Mouse (Mus musculus): Measurements from ENCODE around the gene Akain1.

Gene Akain1

GRCm38 (mm10) chr17:69477526-69477925, 38.4 kb downstream of the Akain1 start:
- in situ Hi-C loops (cut with MboI, MseI), result no loop called here

DNA sequence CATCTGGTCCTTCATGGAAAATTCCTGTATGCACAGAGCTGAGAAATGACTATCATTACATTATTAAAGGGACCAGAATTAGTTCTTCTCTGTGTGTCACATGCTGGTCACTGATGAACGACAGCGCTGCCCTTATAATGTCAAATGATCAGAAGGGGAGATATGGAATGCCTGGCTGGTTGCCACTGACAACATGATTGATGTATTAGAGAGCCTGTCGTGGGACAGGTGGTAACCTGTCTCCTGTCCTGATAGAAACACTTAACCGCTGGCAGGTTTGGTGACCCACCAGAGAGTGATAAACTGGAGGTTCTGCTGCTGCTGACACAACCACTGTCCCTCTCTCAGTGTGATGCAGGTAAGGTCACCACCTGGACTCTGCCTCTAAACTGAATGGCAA, 40.1 kb downstream of the Akain1 start:
- in situ Hi-C loops (cut with MboI, MseI), result no loop called here

DNA sequence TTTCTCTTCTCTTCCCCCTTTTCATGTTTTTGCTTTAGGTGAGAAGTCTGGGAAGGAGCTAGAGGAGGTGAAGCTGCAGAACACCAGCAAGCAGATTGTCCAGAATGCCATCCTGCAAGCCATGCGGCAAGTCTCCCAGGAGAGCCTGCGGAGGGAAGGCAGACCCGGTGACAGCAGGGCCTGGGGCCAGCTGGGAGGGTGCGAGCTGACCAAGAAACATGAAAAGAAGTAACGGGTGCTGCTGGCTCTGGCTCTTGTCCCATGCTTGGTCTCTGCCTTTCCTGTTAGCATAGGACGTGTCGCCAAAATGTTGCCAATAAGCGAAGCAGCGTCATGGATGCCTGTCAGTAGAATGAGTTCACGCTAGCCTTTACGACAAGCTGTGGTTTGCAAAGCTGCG, 48.0 kb downstream of the Akain1 start:
- in situ Hi-C loops (cut with MboI, MseI), result no loop called here

DNA sequence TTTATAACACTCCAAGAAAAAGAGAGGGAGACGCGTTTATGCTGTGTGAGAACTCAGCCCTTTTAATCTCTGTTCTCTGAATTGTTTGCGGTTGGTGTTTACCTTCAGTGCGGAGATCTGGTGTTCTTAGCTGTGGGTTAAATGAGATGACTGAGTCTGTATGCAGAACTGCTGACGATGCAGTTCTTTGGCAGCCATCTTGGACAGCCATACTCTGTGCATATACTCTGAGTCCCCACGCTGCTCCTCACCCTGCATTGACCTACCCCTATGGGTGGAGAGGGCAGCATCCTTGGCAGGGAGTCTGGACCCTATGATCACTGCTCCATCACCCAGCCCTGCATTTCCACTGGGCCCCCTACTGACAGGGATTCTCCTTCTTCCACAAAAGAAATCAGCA, 48.8 kb downstream of the Akain1 start:
- in situ Hi-C loops (cut with MboI, MseI), result no loop called here

DNA sequence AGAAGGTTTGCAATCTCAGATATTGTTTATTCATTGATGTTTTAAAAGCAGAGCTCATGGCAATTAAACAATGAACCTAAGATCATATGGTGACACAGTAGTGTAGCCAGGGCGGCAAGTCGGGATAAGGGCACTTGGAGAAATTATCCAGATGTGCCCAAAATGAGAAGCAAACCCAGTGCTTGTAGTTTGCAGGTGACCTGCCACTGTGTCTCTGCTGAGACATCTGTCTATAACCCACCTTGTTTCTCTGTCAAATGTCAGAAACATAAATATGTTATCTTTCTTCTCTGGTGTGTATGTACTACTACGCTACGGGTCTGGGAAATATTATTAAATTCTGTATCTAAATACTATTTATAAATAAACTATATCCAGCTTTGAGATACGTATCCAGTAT, 49.7 kb downstream of the Akain1 start:
- in situ Hi-C loops (cut with MboI, MseI), result no loop called here

DNA sequence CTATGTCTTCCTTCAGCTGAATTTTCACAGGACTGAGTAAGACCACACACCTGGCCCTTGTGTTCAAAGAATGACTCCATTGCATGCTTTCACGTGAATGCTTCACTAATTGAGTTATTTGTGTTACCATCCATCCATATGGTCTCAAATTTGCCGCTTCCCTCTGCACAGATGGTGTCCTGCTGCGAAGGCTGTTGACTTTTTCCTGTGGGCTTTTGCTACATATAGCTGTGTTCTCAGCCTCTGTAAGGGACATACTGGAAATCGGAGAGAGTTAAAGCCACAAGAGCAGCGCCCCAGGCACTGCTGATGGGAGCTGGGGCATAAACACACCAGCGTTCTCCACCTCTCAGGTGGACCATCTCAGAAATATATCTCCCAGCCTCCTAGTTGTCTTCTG, 53.2 kb downstream of the Akain1 start:
- in situ Hi-C loops (cut with MboI, MseI), result no loop called here

DNA sequence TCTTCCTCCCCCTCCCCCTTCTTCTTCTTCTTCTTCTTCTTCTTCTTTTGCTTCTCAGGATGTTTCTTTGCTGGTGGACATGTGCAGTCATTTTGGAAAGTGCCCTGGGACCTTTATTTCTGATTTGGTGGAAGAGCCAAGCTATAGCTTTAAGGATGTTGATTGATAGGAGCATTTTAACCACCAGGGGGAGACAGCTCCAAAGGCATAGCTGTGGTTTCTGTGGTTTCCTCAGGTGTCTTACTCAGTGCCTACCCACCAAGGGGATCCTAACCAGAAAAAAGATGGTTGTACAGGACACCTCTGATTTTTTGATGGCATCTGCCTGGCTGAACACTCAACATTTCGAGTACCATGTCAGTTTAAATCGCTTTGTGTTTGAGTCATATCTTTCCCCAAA, 56.4 kb downstream of the Akain1 start:
- in situ Hi-C loops (cut with MboI, MseI), result no loop called here

DNA sequence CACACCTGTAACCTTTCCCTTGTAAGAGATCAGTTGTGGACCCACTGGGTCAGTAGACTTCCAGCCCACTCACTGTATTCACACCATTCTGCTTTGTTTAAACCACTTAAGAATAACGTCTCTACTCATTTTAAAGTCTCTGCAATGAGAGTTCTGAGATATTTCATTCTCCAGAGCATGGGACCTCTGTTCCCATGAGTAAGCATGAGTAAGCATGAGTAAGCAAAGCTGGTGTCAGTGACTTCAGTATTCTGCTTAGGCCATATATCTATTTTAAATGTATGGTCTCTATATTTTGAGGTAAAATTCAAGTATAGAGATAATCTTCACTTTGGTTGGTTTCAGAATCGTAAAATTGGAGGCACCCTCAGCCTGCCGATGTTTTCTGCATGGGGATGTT, 57.0 kb downstream of the Akain1 start:
- in situ Hi-C loops (cut with MboI, MseI), result no loop called here

- in situ Hi-C loops (cut with MboI, MseI), result no loop called here
Observed at GRCm38 (mm10) chr17:69497315-69497714, 58.2 kb downstream of the Akain1 start.

GRCm38 (mm10) chr17:69498913-69499312, 59.8 kb downstream of the Akain1 start:
- in situ Hi-C loops (cut with MboI, MseI), result no loop called here

- in situ Hi-C loops (cut with MboI, MseI), result no loop called here
Observed at GRCm38 (mm10) chr17:69499441-69499840, 60.3 kb downstream of the Akain1 start.

- in situ Hi-C loops (cut with MboI, MseI), result no loop called here
Observed at GRCm38 (mm10) chr17:69506070-69506469, 66.9 kb downstream of the Akain1 start.

DNA sequence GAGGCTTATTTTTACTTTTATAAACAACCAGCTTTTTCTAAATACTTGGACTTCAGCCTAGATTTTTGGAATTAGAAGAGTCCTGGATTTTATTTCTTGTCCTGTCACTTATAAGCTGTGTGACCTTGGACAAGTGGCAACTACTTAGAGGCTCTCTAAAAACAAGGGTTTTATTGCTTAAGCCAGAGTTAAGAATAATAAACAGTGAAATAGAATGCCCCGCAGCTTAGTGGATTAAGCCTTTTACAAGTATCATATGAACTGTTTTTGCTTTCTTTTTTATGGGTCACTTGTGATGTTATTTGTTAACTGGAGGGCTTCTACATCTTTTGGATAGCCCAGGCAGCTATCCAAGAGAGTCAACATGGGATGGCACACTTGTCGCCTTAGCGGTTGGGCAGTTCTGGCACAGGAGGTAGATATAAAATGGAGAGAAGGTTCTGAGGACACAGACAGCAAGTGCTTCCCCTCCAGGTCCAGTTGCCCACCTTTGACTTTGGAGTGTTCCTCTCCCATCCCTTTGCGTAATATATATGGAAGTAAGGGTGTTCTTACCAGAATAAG, 77.3 kb downstream of the Akain1 start:
- in situ Hi-C loops (cut with MboI, MseI), result no loop called here

DNA sequence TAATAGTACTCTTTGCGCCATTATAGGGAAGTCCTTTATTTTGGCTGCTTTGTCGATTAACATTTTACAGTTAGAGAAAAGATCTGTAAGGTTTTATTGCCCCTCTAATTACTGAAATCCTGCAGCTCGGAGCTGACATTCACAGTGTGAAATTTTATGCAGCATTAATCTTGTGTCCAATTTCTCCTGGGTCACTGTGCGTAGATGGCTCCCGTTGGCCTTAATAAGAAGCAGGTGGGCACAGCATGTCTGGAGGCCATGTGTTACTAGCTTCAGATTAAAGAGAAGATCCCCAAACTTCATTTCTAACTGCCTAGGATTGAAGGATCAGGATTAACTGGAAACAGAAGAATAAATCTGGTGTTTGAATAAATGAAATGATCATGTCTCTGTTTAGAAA, 92.3 kb downstream of the Akain1 start:
- in situ Hi-C loops (cut with MboI, MseI), result no loop called here
